Mouse (Mus musculus): ENCODE results near the gene Myo19. TPM values are rescaled to one million over a fixed set of nuclear protein-coding genes. Genes with fewer than 3 reads are reported as not detected.

The Myo19 gene
- total RNA-seq, 2 experiments from 2014 or later: 1.4 to 2.4 TPM

- no peak for DNase-seq (ENCODE audit: low spot score)
Observed at GRCm38 (mm10) chr11:84886236-84886635, 6.3 kb downstream of the Myo19 start.

- DNase-seq (ENCODE audit: low spot score): no peak
Observed at GRCm38 (mm10) chr11:84886767-84887511, 7.0 kb downstream of the Myo19 start.

GRCm38 (mm10) chr11:84888025-84888424 lies 8.1 kb downstream of the Myo19 start:
- no peak for DNase-seq (ENCODE audit: low spot score)

GRCm38 (mm10) chr11:84889492-84889891 lies 9.5 kb downstream of the Myo19 start:
- no peak for DNase-seq (ENCODE audit: low spot score)

- DNase-seq (ENCODE audit: low spot score): no peak
Observed at GRCm38 (mm10) chr11:84891705-84892104, 11.8 kb downstream of the Myo19 start.

GRCm38 (mm10) chr11:84893113-84893512 lies 13.2 kb downstream of the Myo19 start:
- DNase-seq (ENCODE audit: low spot score): no peak

- DNase-seq (ENCODE audit: low spot score): no peak
Observed at GRCm38 (mm10) chr11:84904597-84905144, 24.7 kb downstream of the Myo19 start.

GRCm38 (mm10) chr11:84907081-84907480 lies 27.1 kb downstream of the Myo19 start:
- DNase-seq (ENCODE audit: low spot score): no peak

GRCm38 (mm10) chr11:84908480-84908879 lies 28.5 kb downstream of the Myo19 start:
- no peak for DNase-seq (ENCODE audit: low spot score)

GRCm38 (mm10) chr11:84910411-84910810 lies 30.5 kb downstream of the Myo19 start:
- no peak for DNase-seq (ENCODE audit: low spot score)

- DNase-seq (ENCODE audit: low spot score): no peak
Observed at GRCm38 (mm10) chr11:84914673-84915072, 34.7 kb downstream of the Myo19 start.

- DNase-seq (ENCODE audit: low spot score): peak; percentile 92
Observed at GRCm38 (mm10) chr11:84916053-84916702, 36.2 kb downstream of the Myo19 start, which contains the start of gene Znhit3. Gene Znhit3 (minus strand): TSS chr11:84916366.

- DNase-seq (ENCODE audit: low spot score): no peak
Observed at GRCm38 (mm10) chr11:84916703-84917300, 36.9 kb downstream of the Myo19 start.

GRCm38 (mm10) chr11:84918425-84918824 lies 38.5 kb downstream of the Myo19 start:
- DNase-seq (ENCODE audit: low spot score): peak; percentile 86

GRCm38 (mm10) chr11:84919276-84919675 lies 39.3 kb downstream of the Myo19 start:
- no peak for DNase-seq (ENCODE audit: low spot score)

- DNase-seq (ENCODE audit: low spot score): no peak
Observed at GRCm38 (mm10) chr11:84919951-84920350, 40.0 kb downstream of the Myo19 start.

GRCm38 (mm10) chr11:84920981-84921380 lies 41.0 kb downstream of the Myo19 start:
- DNase-seq (ENCODE audit: low spot score): no peak

GRCm38 (mm10) chr11:84932261-84932660 lies 52.3 kb downstream of the Myo19 start:
- DNase-seq (ENCODE audit: low spot score): no peak

GRCm38 (mm10) chr11:84939508-84940053 lies 59.6 kb downstream of the Myo19 start:
- DNase-seq (ENCODE audit: low spot score): no peak

GRCm38 (mm10) chr11:84940140-84940539 lies 60.2 kb downstream of the Myo19 start:
- no peak for DNase-seq (ENCODE audit: low spot score)

GRCm38 (mm10) chr11:84943948-84944347 lies 64.0 kb downstream of the Myo19 start:
- DNase-seq (ENCODE audit: low spot score): no peak
